Mouse (Mus musculus) kidney, adult 8-10 months (tissue): ENCODE results near the gene Olfr968.

Source experiments
- DNase-seq, 2 experiments: peaks; one replicate each; pipeline ENCODE4 v3.0.0; 2022

The Olfr968 gene

GRCm38 (mm10) chr9:39783153-39783552 is at the start of gene Olfr968:
Gene Olfr968 (minus strand): TSS chr9:39783253.
- no peak for DNase-seq

GRCm38 (mm10) chr9:39808560-39808959 is 25.5 kb upstream of the Olfr968 start, which contains the start of gene Olfr970:
Gene Olfr970 (plus strand): TSS chr9:39808860.
- no peak for DNase-seq

- no peak for DNase-seq
Observed at GRCm38 (mm10) chr9:39790558-39790957, 7.5 kb upstream of the Olfr968 start, which contains the start of gene Olfr969. Gene Olfr969 (plus strand): TSS chr9:39790945.

- DNase-seq: no peak
Observed at GRCm38 (mm10) chr9:39746428-39746827, 36.6 kb downstream of the Olfr968 start.

GRCm38 (mm10) chr9:39745949-39746348 is 37.1 kb downstream of the Olfr968 start, which contains the start of gene Olfr967:
Gene Olfr967 (plus strand): TSS chr9:39746249.
- no peak for DNase-seq

GRCm38 (mm10) chr9:39740741-39741140 is 42.3 kb downstream of the Olfr968 start:
- no peak for DNase-seq

GRCm38 (mm10) chr9:39730678-39731077 is 52.4 kb downstream of the Olfr968 start, which contains the start of gene Olfr150:
Gene Olfr150 (plus strand): TSS chr9:39730978.
- DNase-seq: no peak
